Mouse (Mus musculus): ENCODE measurements at regions not wholly inside any gene's neighbourhood (a gene's known extent, or its start where the extent isn't known, plus 50 kb on each side); places are given as distances from the start of the nearest gene placed in this dataset.

DNA sequence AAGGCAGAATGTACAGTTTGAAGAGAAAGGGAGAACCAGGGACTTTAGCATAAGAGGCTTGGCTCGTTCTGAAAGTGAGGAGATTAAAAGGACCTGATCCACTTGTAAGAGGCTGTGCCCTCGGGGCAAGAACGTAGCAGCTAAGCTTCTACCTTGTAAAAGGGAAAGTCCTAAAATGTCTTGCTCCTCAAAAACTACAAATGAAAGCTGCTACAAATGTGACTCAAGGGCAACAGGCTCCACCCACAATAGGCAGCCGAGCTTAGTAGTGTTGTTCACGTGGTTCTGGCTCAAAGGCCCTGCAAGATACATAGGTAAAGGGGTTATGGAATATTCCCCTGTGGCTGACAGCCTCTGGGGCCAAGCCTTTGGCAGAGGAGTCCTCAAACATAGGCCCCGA, 192.7 kb upstream of the Zfp703 start:
- TF ChIP-seq EP300 (IDR thresholded peaks at IDR 0.05; ENCODE audit: low read depth) (no peak), CTCF (IDR thresholded peaks at IDR 0.05; ENCODE audit: low read depth) (no peak)
- Histone ChIP-seq H3K36me3 (replicated peaks; ENCODE audit: insufficient read depth, low read length) (no peaks in the 10 kb centered on the region), H3K9ac (replicated peaks) (no peak overlapping the region), H3K4me1 (ENCODE audit: insufficient read depth) (no peaks in the 10 kb centered on the region), H3K9me3 (ENCODE audit: low read length) (no peaks in the 10 kb centered on the region), H3K4me2 (ENCODE audit: low read depth, low read length) (no peak overlapping the region), H3K27ac (ENCODE audit: low read depth) (no peak overlapping the region), H3K4me3 (ENCODE audit: low read depth, low read length) (no peak overlapping the region), H3K27me3 (ENCODE audit: insufficient read depth, low read length) (0 out of 2 replicates have a peak, but pooled peaks cover 7% of the 10 kb centered on the region)
- no peak for ATAC-seq
- no peak for DNase-seq
- 61% methylated on average over 6 of the region's 6 CpGs for WGBS (ENCODE audit: insufficient replicate concordance)

DNA sequence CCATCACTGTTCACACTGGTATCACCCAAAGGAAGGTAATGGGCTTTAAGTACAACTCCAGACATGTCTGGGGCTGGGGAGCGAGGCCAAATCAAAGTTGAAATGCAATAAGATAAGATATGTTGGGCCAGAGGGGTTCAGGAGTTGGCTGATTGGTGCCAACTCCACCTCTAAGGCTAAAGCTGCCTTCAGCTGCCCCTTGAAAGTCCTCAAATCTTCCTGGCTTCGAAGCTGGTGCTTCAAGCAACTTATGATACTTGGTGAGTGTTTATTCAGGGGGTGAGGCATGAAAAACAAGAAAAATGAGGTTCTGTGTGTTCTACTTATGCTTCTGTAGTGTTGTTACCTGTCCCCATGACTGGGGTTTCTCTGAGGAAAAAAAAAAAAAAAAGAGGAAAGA, 185.3 kb upstream of the Zfp703 start:
- DNase-seq, result no peak
- Histone ChIP-seq H3K4me1 (ENCODE audit: insufficient read depth) (no peaks in the 10 kb centered on the region), H3K27me3 (ENCODE audit: insufficient read depth, low read length) (no peaks in the 10 kb centered on the region), H3K9me3 (ENCODE audit: low read length) (no peaks in the 10 kb centered on the region), H3K9ac (replicated peaks) (no peak overlapping the region), H3K36me3 (replicated peaks; ENCODE audit: insufficient read depth, low read length) (no peaks in the 10 kb centered on the region), H3K4me3 (ENCODE audit: low read depth, low read length) (no peak overlapping the region), H3K4me2 (ENCODE audit: low read depth, low read length) (no peak overlapping the region), H3K27ac (ENCODE audit: low read depth) (no peak overlapping the region)
- ATAC-seq, result no peak
- TF ChIP-seq EP300 (IDR thresholded peaks at IDR 0.05; ENCODE audit: low read depth), result no peak
- TF ChIP-seq CTCF (IDR thresholded peaks at IDR 0.05; ENCODE audit: low read depth), result no peak
- 69% methylated on average over 2 of the region's 2 CpGs for WGBS (ENCODE audit: insufficient replicate concordance)

DNA sequence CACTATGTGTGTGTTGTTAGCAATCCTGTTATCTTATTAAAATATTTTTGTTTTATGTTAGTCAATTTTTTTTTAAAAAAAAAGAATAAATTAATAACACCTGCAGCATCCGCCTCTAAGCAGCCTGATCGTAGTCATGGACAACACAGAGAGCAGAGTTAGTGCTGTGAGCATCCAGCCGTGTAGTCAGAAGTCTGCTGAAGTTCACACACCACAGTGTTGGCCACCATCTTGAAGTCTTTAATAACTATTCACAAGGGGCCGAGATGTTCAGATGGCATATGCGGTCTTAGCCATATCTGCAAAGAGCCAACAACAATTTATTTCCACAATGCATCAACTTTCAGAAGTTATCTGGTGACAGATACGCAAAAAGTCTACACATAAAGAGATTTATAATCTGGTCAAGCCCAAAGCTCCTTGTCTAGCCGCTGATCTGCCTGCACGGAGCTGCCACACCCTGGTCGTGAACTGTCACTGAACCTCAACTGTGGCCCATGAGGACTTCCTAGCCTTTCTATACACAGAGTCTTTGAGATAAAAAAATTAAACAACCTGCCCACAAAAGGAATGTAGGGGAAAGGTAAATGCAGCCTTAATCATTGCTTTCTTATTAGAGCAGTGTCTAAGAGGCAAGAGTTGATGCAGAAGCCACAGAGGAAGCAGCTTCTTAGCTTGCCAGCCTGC, 183.4 kb upstream of the Zfp703 start:
- DNase-seq, result no peak
- no peak for TF ChIP-seq EP300 (IDR thresholded peaks at IDR 0.05; ENCODE audit: low read depth)
- no peak for TF ChIP-seq CTCF (IDR thresholded peaks at IDR 0.05; ENCODE audit: low read depth)
- H3K4me1 ChIP-seq (ENCODE audit: insufficient read depth), result no peaks in the 10 kb centered on the region
- no peak for ATAC-seq
- H3K27me3 ChIP-seq (ENCODE audit: insufficient read depth, low read length), result no peaks in the 10 kb centered on the region
- no peak overlapping the region for H3K4me3 ChIP-seq (ENCODE audit: low read depth, low read length)
- no peak overlapping the region for H3K9ac ChIP-seq (replicated peaks)
- H3K9me3 ChIP-seq (ENCODE audit: low read length), result no peaks in the 10 kb centered on the region
- 76% methylated on average over 9 of the region's 9 CpGs for WGBS (ENCODE audit: insufficient replicate concordance)
- H3K4me2 ChIP-seq (ENCODE audit: low read depth, low read length), result no peak overlapping the region
- no peak overlapping the region for H3K27ac ChIP-seq (ENCODE audit: low read depth)
- no peaks in the 10 kb centered on the region for H3K36me3 ChIP-seq (replicated peaks; ENCODE audit: insufficient read depth, low read length)

- Histone ChIP-seq H3K27me3 (ENCODE audit: insufficient read depth, low read length) (no peaks in the 10 kb centered on the region), H3K27ac (ENCODE audit: low read depth) (no peak overlapping the region), H3K4me3 (ENCODE audit: low read depth, low read length) (no peak overlapping the region), H3K9me3 (ENCODE audit: low read length) (no peaks in the 10 kb centered on the region), H3K9ac (replicated peaks) (no peak overlapping the region), H3K4me1 (ENCODE audit: insufficient read depth) (no peaks in the 10 kb centered on the region), H3K4me2 (ENCODE audit: low read depth, low read length) (no peak overlapping the region), H3K36me3 (replicated peaks; ENCODE audit: insufficient read depth, low read length) (no peaks in the 10 kb centered on the region)
- WGBS (ENCODE audit: insufficient replicate concordance), result 77% methylated on average over 4 of the region's 4 CpGs
- ATAC-seq (no peak), DNase-seq (no peak)
- TF ChIP-seq CTCF (IDR thresholded peaks at IDR 0.05; ENCODE audit: low read depth) (no peak), EP300 (IDR thresholded peaks at IDR 0.05; ENCODE audit: low read depth) (no peak)
These were observed 182.7 kb upstream of the Zfp703 start for GRCm38 (mm10) chr8:26794411-26794810.

GRCm38 (mm10) chr8:26795616-26796015, 181.5 kb upstream of the Zfp703 start:
- DNase-seq (no peak), ATAC-seq (no peak)
- Histone ChIP-seq H3K27ac (ENCODE audit: low read depth) (no peak overlapping the region), H3K36me3 (replicated peaks; ENCODE audit: insufficient read depth, low read length) (no peaks in the 10 kb centered on the region), H3K4me2 (ENCODE audit: low read depth, low read length) (no peak overlapping the region), H3K27me3 (ENCODE audit: insufficient read depth, low read length) (no peaks in the 10 kb centered on the region), H3K9me3 (ENCODE audit: low read length) (no peaks in the 10 kb centered on the region), H3K9ac (replicated peaks) (no peak overlapping the region), H3K4me1 (ENCODE audit: insufficient read depth) (no peaks in the 10 kb centered on the region), H3K4me3 (ENCODE audit: low read depth, low read length) (no peak overlapping the region)
- 80% methylated on average over 8 of the region's 8 CpGs for WGBS (ENCODE audit: insufficient replicate concordance)
- TF ChIP-seq EP300 (IDR thresholded peaks at IDR 0.05; ENCODE audit: low read depth) (no peak), CTCF (IDR thresholded peaks at IDR 0.05; ENCODE audit: low read depth) (no peak)

DNA sequence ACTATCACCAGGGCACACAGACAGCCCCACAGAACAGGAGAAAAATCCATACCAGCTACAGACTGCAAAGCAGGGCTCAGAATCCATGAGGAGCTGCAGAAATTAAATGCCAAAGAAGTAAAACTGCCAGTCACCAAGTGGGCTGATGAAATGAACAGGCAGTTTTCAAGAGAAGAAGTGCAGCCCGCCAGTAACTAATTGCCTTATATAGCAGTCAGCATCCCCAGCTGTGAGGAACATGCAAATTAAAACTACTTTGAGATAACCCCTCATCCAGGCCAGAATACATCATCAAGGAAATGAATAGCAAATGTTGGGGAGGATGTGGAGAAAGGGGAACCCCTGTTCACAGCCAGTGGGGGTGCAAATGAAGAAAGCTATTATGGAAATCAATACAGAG, 177.3 kb upstream of the Zfp703 start:
- H3K9ac ChIP-seq (replicated peaks), result no peak overlapping the region
- no peaks in the 10 kb centered on the region for H3K4me1 ChIP-seq (ENCODE audit: insufficient read depth)
- H3K36me3 ChIP-seq (replicated peaks; ENCODE audit: insufficient read depth, low read length), result no peaks in the 10 kb centered on the region
- no peak overlapping the region for H3K4me3 ChIP-seq (ENCODE audit: low read depth, low read length)
- DNase-seq (no peak), ATAC-seq (no peak)
- H3K4me2 ChIP-seq (ENCODE audit: low read depth, low read length), result no peak overlapping the region
- no peaks in the 10 kb centered on the region for H3K9me3 ChIP-seq (ENCODE audit: low read length)
- no peak for TF ChIP-seq EP300 (IDR thresholded peaks at IDR 0.05; ENCODE audit: low read depth)
- no peak for TF ChIP-seq CTCF (IDR thresholded peaks at IDR 0.05; ENCODE audit: low read depth)
- 69% methylated on average over 1 of the region's 1 CpGs for WGBS (ENCODE audit: insufficient replicate concordance)
- no peak overlapping the region for H3K27ac ChIP-seq (ENCODE audit: low read depth)
- no peaks in the 10 kb centered on the region for H3K27me3 ChIP-seq (ENCODE audit: insufficient read depth, low read length)
